Mouse (Mus musculus) subcutaneous adipose tissue, adult 2 months (tissue): Measurements from ENCODE around the gene Nox4. TPM values are rescaled to one million over a fixed set of nuclear protein-coding genes. Genes with fewer than 3 reads are reported as not detected.

Experiments used
- polyA plus RNA-seq: library from polyadenylated mRNA; depleted of rRNA; stranded (reverse); fragments of >200 nt; gene quantifications from 2 replicates; pipeline ENCODE4 v1.2.3, GENCODE M21; 2012; ENCODE audit warnings: low replicate concordance; rRNA removed

Gene Nox4
- polyA plus RNA-seq, result 1.1 and 1.5 TPM in 2 replicates

DNA sequence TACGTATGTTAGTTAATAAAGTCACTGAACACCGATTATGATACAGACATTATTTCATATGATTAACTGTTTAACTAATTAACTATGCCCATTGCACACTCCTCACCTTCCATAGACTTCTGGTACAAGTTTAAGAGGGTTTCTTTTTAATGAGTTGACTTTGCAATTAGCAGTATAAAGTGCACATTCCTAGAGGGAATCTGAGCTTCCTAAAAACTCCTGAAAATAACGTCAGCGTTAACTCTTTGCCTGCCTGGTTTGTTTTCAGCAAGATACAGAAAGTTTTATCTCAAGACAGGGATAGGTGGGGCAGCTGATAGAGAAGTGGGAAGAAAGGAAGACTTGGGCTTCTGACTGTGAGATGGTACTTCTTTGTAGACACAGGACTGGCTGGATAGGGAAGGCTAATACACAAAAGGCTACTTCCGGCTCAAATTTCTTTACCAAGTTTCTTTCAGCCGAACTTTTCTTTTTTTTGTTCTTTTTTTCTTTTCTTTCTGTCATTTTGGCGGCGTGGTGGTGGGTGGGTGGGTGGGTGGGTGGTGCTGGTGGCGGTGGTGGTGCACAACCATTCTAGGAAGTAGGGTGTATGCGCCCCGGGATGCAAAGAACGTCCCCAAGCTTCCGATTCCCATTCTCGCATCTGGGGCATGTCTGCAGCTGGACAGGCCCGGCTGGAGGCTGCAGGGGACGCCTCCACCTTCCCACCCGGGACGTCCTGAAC, at the start of gene Nox4:
TSS of gene Nox4 (plus strand) at position 241 of the 724 bp plus-strand sequence.

Other genes with a start within 250 kb of the Nox4 start
- not detected in 2 replicates for gene Vmn2r79, start 250.0 kb upstream of the Nox4 start, polyA plus RNA-seq
- gene Tyr, start 247.4 kb downstream of the Nox4 start, polyA plus RNA-seq, result not detected in 2 replicates